Mouse (Mus musculus) cerebellum, adult 9-11 months (tissue): Measurements from ENCODE around the gene Cipc.

Experiments used
- DNase-seq: peaks from one replicate; pipeline ENCODE4 v3.0.0; 2022

The Cipc gene

DNA sequence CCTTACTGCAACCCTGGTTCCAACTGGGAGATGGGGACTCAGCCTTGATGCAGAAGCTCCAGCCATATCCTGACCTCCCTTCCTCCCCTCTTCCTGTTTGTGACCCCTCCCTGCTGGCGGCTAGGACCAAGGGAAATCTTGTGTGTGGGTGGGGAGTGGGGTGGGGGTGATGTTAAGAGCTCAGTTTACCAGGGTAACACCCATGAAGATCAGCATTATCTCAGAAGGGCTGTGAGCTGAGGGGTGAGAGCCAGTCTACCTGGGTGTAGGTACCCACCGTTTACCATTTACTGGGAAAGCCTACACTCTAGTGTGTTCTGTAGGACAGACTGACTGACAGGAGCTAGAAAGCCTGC is 43.9 kb downstream of the Cipc start:
- DNase-seq: peak; percentile 36

DNA sequence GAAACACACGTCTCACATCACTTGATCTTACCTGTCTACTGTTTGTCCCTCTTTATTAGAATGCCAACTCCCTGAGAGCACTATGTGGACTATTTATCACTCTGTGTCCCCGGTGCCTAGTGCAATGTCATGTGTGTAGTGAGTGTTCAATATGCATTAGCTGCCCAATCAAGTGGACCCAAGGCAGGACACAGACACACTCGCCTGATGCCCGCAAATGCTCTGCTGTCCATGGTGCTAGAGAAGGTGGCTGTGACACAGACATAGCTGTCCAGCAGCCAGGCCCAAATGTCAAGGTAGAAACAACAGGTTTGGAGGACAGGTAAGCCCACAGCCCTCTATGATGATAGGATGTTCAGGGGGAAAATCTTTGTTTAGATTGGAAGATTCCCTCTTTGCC is 47.3 kb downstream of the Cipc start:
- no peak for DNase-seq

DNA sequence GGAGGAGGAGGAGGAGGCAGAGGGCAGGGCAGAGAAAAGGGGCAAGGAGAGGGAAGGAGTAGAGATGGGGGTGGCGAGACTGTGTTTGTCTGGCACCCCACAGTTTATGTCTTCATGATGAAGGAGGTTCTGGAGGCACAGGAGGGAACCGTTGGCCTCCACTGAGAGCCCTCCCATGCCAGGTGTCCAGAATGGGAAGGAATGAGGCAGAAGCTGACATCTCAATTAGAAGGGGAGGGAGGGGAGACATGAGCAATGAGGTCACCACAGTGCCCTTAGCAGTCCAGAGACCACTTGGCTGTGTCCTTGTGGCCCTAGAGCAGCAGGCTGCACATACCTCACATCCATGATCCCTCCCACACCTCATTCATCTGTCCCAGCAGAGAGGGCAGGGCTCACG is 47.9 kb downstream of the Cipc start:
- no peak for DNase-seq

DNA sequence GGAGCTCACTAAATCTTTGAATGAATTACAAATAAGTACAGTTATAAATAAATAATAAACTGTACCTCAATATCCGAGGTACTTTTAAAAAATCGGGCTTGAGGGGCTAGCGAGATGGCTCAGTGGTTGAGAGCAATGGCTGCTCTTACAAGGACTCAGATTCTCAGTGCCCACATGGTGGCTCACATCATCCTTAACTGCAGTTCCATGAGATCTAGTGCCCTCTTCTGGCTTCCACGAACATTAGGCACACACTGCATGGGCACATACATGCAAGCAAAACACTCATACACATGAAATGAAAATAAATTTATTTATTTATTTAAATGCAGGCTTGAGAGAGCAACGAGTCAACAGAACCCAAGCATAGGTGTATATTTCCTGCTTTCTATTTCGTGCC is 49.1 kb downstream of the Cipc start:
- no peak for DNase-seq

DNA sequence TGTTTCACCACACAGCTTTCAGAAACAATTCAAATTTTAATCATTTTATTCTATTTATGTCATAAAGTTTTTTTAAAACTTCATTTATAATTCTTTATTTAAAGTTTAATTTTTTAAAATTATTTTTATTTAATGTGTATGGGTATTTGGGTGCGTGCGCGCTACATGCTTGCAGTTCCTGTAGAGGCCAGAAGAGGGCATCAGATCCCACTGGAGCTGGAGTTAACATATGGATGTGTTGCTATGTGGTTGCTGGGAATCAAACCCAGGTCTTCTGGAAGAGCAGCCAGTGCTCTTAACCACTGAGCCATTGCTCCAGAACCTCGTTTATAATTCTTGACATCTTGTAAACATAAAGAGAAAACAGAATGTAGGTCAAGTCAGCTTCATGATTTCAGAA is 51.9 kb downstream of the Cipc start:
- no peak for DNase-seq

DNA sequence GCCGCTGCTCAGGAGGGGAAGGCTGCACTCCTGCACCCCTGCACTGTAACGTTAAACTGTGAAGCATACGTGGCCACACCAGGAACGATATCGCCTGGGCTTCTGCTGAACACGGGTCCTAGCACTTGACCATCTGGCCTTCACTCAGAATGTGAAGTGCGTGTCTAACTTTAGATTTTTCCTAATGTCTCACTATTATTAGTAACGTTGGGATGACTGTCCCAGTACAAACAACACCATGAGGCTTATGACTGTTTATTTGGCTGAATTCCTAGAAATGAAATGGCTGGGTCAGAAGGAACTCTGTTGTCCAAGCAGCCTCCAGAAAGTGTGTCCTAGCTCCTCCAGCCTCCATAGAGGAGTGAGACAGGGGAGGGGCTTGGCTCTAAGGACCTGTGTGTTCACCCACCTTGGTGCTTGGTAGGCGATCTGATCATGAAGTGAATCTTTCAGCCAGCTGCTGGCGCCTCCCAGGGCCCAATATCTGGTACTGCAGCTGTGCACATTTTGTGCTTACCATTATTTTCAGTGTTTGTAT is 52.5 kb downstream of the Cipc start:
- DNase-seq: no peak

DNA sequence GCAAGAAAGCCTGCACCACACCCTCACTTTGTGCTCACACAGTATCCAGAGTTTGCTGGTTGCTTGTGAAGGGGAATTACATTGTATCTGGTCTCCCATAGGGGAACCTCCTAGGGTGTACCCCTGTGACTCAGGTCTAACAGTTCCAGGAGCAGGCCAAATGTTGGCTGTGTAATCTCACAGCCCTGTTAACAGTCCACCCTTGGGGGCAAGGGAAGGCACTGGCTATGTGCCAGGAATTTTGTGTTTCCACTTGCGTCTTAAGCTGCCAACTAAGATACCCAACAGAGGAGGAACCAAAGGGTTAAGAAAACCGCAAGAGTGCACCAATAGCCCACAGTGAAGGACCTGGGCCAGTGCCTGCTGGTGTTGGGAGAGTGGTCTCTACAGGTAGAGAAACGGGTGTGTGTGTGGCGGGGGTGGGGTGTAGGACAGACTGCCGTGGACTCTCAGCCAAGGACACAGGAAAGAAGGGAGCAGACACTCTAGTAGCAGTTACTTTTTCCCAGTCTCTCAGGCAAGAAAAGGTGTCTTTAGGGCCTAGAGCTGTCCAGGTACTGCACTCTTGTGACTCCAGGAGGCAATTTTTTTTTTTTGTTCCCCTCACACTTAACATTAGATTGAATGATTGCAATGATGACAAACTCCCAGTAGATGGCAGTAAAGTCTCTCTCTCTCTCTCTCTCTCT is 53.5 kb downstream of the Cipc start:
- DNase-seq: no peak

DNA sequence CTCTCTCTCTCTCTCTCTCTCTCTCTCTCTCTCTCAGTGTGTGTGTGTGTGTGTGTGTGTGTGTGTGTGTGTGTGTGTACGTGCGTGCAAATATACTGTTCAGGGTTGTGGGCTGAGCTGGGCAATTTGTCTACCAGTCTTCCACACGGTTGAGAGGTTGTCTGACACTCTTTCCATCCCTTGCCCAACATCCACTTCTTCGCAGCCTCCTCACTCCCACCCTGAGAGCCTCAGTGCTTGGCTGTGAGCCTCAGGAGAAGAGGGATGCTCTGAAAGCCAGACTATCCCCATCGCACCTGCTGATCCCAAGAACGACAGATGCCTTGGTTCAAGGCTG is 54.0 kb downstream of the Cipc start:
- DNase-seq: no peak

DNA sequence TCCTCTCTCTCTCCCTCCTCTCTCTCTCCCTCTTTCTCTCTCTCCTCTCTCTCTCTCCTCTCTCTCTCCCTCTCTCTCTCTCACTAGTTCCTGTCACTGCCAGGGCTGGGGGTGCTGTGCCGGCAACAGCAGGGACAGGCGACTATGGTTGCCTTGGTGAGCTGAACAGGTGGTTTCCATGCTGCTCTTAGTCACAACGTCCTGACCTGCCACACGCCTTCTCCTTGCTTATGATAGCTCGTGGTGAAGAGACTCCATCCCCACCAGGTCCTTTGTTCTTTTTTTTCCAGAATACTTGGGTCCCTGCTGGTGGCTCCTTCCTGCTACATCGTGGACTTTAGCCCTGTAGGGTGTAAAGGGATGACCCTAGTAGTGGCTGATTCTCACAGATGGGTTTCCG is 55.4 kb downstream of the Cipc start:
- DNase-seq: no peak

DNA sequence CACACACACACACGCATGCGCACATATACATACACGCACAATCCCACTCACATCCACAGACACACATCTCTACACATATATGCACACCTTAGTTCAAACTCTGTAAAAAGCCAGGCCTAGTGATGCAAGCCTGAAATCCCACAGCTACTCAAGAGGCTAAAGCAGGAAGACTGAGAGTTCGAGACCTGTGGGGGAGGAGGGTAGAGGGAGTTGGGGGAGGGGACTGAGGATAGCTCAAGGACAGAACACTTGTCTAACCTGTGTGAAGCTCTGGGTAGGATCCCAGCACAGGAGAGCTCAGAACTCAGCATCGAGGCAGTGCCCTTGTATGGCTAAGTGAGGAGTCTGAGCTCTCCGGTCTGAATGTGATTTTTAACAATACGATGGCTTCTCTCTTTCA is 56.0 kb downstream of the Cipc start:
- DNase-seq: no peak

DNA sequence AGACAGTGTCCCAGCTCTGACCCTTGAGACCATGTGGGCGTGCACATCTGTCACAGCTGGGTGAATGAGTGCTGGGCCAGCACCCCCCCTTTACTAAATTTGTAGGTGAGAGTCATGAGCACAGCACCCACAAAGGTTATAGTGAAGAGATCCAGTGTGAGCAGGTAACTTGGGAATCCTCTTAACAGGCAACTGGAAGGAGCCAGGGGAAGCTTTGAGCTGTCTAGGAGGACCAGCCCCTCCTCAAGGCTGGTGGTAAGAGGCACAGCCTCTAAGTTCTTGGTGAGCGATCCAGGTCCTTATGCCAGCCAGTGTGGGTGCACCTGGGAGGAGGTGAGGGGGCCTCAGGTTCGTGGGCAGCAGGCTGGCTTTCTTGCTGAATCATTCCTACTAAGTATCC is 56.8 kb downstream of the Cipc start:
- no peak for DNase-seq

DNA sequence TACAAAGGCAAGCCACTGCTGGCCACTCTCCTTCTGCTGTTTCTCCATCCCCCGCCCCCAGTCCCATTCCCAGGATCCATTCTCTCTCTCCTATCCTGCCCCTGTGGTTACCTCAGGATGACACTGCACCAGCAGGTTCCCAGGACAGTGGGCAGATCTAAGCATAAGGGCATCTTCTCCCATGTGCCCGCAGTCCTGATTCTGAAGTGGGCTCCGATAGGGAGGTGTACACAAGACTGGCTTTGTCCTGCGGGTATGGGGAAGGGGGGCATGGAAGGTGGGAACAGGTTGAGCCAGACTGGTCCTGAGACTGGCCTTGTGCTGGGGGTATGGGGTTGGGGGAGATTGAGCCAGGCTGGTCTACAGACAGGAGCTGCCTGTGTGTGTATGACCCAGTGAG is 57.8 kb downstream of the Cipc start:
- DNase-seq: no peak
